Mouse (Mus musculus): Measurements from ENCODE around the gene Gm13084.
"Not testable (repeated sequence)": the region's sequence is repeated elsewhere in the genome, so short reads cannot be mapped to it uniquely, and the experiment has no call there.

Gm13084 gene

DNA sequence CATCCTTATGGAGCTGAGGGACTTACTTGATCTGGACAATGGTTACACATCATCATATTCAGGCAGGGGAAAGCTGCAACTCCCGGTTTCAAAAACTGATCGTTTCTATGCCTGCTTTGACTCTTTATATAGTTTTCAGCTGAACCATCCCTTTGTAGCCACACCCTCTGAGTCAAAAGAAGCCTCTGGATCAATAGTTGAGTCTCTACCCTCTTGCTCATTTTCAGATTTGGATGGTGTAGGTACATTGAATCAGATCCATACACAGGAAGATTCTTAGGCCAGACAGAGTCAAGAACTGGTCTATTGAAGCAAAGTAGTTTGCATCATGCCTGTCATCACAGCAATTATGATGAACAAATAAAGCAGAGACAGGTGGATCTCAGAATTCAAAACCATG, at the start of gene Gm13084:
Gene Gm13084 (minus strand): TSS at position 101 of the 400 bp plus-strand sequence.
- no peak for DNase-seq (ENCODE audit: low spot score)

DNA sequence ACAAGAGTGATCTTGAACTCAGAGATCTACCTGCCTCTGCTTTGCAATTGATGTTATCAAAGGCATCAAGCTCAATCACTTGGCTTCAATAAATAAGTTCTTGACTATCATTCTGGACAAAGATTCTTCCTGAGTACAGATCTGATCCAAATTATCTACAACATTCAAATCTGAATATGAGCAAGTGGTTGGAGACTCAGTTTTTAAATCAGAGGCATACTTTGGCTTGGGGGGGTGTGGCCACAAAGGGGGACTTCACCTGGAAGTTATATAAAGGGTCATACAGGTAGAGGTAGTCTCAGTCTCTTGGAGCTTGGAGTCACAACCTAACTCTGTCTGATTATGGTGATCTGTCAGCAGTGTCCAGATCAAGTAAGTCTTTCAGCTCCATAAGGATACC, 30.3 kb upstream of the Gm13084 start, which contains the start of gene Gm13103:
Gene Gm13103 (plus strand): TSS at position 301 of the 400 bp plus-strand sequence.
- DNase-seq (ENCODE audit: low spot score): not testable (repeated sequence)

DNA sequence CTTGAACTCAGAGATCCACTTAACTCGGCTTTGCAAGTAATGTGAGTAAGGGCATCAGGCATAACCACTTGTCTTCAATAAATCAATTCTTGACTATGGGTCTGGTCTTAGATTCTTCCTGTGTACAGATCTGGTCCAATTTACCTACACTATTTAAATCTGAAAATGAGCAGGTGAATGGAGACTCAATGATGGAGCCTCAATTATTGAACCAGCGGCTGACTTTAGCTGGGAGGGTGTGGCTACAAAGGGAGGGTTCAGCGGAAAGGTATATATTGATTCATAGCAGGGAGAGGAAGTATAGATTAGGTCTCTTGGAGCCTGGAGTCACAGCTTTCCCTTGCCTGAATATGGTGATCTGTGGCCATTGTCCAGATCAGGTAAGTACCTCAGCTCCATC, 26.8 kb downstream of the Gm13084 start, which contains the start of gene Gm13023:
Gene Gm13023 (plus strand): TSS at position 301 of the 400 bp plus-strand sequence.
- not testable (repeated sequence) for DNase-seq (ENCODE audit: low spot score)
